Mouse (Mus musculus) gonadal fat pad, adult 2 months (tissue): ENCODE results near the gene Phf2. TPM values are rescaled to one million over a fixed set of nuclear protein-coding genes. Genes with fewer than 3 reads are reported as not detected.
"Not testable (repeated sequence)": the region's sequence is repeated elsewhere in the genome, so short reads cannot be mapped to it uniquely, and the experiment has no call there.

Experiments used
- DNase-seq: peaks from one replicate; pipeline ENCODE4 v3.0.0-alpha.2; 2012; ENCODE audit warnings: low read depth
- polyA plus RNA-seq: library from polyadenylated mRNA; depleted of rRNA; stranded (reverse); fragments of >200 nt; gene quantifications from 2 replicates; pipeline ENCODE4 v1.2.3, GENCODE M21; 2012

The Phf2 gene
- polyA plus RNA-seq, 1 experiment, result 12.2 TPM

GRCm38 (mm10) chr13:48858054-48858453 is 12.9 kb downstream of the Phf2 start:
- DNase-seq, result no peak

- DNase-seq, result no peak
Observed at GRCm38 (mm10) chr13:48857246-48857932, 13.5 kb downstream of the Phf2 start.

- no peak for DNase-seq
Observed at GRCm38 (mm10) chr13:48853947-48854346, 17.0 kb downstream of the Phf2 start.

DNA sequence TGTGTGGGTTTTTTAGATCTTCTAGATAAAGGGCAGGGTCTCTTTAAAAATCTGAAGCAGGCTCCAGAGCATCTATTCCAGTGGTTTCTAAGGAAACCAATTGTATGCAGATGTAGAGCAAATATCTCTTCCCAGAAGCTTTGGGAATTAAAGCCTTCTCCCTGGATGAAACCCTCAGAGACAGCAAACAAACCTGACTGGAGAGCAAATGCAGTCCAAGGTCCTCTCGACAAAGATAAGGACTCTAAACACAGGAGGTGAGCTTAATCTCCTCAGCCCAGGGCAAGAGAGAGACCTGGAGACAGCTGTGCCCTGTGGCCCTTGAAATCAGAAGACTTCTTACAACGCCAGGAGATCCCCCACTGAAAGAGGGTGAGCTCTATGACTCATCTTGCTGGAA is 17.4 kb downstream of the Phf2 start:
- DNase-seq, result no peak

GRCm38 (mm10) chr13:48852859-48853258 is 18.1 kb downstream of the Phf2 start:
- no peak for DNase-seq

DNA sequence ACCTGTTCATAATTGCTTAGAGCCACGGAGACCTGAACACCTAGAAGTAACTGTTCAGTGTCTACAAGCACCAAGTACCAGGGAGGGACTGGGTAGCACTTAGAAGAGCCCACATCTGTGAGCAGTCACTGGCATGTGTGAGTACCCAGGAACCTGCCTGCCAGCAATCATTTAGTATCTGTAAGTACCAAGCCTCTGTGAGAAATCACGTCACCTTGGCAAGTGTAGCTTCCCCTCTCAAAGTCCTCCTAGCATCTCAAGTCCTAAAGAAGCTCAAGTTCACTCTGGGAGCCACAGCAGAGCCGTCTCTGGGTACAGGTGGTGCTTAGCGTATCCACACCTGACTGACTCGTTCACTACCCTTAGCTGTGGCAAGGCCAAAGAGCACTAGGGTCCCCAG is 19.2 kb downstream of the Phf2 start:
- DNase-seq, result no peak

GRCm38 (mm10) chr13:48850771-48851170 is 20.1 kb downstream of the Phf2 start:
- no peak for DNase-seq

GRCm38 (mm10) chr13:48850326-48850725 is 20.6 kb downstream of the Phf2 start:
- no peak for DNase-seq

DNA sequence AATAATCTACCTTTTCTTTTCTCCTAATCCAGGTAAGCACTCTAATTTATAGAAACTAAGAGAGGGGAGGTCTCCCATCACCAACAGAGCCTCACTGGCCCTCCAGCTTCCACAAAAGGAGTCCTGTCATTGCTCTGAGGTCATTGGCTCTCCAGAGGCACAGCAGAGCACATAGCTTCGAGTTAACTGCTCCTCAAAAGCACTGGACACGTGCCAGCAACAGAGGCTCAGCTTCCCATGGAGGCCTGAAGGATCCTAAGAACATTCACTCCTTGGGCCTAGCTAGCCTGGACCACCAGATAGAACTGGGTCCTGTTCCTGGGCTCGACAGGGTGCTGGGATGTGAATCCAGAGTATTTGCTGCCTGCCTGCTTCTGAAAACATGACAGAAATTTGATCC is 21.8 kb downstream of the Phf2 start:
- DNase-seq, result no peak

DNA sequence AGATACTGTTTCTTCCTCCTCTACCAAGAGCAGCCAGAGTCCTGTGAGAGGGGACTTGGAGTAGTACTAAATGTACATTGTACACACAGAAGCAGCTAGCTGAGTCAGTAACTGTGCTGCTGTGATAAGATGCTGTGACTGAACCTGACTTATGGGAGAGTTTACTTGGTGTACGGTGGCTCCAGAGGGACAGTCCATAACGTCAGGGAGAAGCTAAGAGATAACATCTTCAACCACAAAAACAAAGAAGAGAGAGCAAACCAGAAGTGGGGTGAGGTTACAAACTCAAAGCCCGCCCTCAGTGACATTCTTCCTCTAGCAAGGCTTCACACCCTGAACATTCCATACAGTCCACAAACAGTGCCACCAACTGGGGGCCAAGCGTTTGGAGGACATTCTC is 25.6 kb downstream of the Phf2 start:
- DNase-seq, result no peak

GRCm38 (mm10) chr13:48843530-48843929 is 27.4 kb downstream of the Phf2 start:
- DNase-seq, result no peak

GRCm38 (mm10) chr13:48841905-48842592 is 28.9 kb downstream of the Phf2 start:
- no peak for DNase-seq

DNA sequence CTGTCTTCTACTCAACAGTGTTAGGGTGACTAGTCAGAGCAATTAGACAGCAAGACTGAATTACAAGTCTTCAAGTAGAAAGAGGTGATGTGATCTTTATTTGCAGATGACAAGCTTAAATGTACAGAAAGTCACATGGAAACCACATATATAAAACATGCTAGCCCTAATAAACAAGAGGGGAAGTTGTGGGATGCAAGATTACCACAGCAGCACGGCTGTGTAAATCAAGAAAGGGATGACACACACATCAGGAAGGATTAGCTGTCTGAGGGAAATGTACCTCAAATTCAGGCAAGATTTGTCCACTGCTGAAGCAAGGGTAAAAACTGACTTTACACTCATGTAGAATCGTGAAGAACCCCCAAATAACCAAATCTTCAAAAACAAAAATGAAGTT is 32.6 kb downstream of the Phf2 start:
- no peak for DNase-seq

DNA sequence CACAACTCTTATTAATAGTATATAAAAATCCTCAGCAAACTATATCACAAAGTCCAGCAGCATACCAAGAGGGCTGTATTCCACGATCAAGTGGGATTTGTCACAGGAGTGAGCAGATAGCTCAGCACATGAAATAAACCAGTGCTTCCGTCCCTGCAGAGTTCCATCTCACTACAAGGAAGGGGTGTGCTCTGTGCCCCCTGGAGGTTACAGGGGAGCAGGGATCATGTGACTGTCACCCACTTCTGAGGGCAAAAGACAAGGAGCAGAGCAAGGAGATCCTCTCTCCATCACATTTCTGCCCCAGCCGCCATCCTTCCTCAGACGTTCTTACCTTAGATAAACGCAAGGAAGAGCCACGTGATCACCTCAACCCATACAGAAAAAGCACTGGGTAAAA is 33.4 kb downstream of the Phf2 start:
- DNase-seq, result no peak

- DNase-seq, result no peak
Observed at GRCm38 (mm10) chr13:48830528-48831250, 40.2 kb downstream of the Phf2 start.

DNA sequence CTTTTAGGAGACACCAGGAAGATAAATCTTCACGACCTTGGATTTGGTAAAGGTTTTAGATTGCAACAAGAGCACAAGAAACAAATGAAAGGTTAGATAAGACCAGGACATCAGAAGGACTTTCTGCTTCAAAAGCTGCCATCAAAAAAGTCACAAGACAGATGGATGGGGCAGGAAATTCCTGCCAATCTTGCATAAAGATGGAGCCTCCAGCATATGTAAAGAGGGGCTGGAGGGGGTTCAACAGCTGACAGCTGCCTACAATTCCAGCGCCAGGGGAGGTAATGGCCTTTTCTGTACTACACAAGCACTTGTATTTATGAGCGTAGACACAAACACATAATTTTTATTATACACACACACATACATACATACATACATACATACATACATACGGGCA is 41.1 kb downstream of the Phf2 start:
- no peak for DNase-seq

GRCm38 (mm10) chr13:48822871-48823270 is 48.0 kb downstream of the Phf2 start:
- no peak for DNase-seq

DNA sequence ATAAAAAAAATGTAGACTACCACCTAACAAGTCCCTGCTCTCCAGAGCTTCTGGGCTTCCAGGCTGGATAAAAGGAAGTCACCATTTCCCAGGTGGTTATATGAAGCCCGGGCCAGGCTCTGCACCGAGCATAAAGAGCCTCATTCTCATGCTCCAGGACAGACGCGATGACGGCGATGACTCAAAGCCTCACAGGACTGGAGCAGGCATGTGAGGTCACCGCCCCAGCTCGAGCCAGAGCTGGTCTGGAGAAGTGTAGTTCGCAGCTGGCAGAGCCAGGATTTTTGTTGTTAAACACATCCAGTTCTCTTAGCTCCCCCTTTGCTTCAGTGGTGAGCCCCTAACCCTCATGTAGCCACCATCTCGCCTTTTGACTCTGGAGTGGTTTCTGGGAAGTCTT is 48.6 kb downstream of the Phf2 start:
- no peak for DNase-seq

DNA sequence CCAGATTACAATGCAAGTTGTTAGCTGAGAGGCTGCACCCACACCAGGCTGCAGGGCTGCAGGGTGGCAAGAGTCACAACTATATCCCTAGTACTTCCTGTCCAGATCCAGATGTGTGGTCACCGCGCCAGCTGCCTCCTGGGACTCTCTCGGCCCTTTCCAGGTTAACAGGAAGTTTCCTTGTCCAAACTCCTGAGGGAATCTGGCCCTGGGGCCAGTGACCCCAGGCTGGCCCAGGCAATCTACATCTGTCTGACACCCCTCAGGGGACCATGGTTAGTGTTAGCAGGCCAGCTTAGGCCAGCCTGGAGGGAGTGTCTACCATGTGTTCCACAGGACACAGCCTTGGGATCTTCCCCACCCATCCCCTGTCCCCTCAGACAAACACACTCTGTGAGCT is 51.8 kb downstream of the Phf2 start:
- DNase-seq, result no peak

- no peak for DNase-seq
Observed at GRCm38 (mm10) chr13:48814406-48814805, 56.5 kb downstream of the Phf2 start.

DNA sequence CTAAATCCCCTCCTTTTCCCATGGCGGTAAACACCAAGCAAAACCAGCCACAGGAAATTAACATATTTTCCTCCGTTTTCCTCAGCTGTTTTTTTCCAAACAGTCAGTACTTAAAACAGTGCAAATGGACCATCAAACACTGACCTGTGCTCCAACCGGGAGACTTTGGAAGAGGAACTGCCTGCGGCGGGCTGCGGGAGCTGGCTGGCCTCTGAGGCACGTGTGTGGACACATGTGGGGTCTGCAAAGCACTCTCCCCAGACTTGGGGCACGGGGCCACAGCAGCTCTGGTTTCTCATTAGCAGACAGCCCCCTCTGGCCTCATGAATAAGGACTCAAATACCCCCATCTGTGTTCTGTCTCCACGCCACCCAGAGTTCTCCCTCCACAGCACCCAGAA is 59.9 kb downstream of the Phf2 start:
- no peak for DNase-seq

DNA sequence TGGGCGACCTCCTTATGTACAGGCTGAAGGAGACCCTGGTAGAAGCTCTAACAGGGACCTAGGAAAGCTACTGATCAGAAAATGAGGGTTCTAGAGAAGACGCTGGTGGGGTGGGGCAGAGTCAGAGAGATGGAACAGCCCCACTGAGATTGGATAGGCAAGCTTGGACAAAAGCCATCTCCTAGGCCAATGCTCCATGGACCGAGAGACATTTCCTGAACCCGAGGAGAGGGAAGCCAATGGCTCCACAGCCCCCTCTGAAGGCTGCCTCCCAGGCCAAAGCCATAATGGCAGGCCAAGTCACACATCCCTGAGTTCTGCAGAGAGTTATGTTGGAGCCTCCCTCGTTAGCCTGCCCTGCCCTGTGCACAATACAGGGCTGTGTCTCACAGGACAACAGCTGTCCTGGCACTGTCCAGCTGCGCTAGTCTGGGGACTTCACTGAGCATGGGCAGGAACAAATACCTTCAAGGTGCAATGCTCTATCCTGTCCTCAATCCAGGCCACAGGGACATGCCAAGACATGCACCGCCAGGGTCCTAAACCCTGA is 60.6 kb downstream of the Phf2 start:
- no peak for DNase-seq

GRCm38 (mm10) chr13:48809668-48810067 is 61.3 kb downstream of the Phf2 start:
- not testable (repeated sequence) for DNase-seq
